Mouse (Mus musculus) heart, postnatal 14 days (tissue): ENCODE measurements around the gene Ston2. TPM values are rescaled to one million over a fixed set of nuclear protein-coding genes. Genes with fewer than 3 reads are reported as not detected.

ENCODE experiments used
- DNase-seq, 2 experiments: peaks; one replicate each; pipeline ENCODE4 v3.0.0; 2021 to 2022
- intact Hi-C: fragments of 180-260 bp; cut with DNase I; formaldehyde crosslinking; loops from one replicate; pipeline ENCODE4 v1.15.1; 2025
- total RNA-seq, 2 experiments: library from RNA; stranded (reverse); gene quantifications; 2 replicates each; pipeline ENCODE4 v1.2.3; 2021

Gene Ston2
- total RNA-seq, 2 experiments from 2014 or later, result 5.2 to 5.8 TPM

- intact Hi-C loops, result no loop called here
- peak in 1 of 2 experiments; percentile 6 for DNase-seq
Measured at GRCm38 (mm10) chr12:91710876-91711275, 77.3 kb downstream of the Ston2 start.

- no peak for DNase-seq
- intact Hi-C loops, result no loop called here
Measured at GRCm38 (mm10) chr12:91709634-91710033, 78.6 kb downstream of the Ston2 start.

- no peak for DNase-seq
- intact Hi-C loops, result no loop called here
Measured at GRCm38 (mm10) chr12:91709232-91709631, 79.0 kb downstream of the Ston2 start.

- intact Hi-C loops, result no loop called here
Measured at GRCm38 (mm10) chr12:91707807-91708206, 80.4 kb downstream of the Ston2 start.

GRCm38 (mm10) chr12:91703533-91703932 lies 84.7 kb downstream of the Ston2 start:
- DNase-seq, result peak in 1 of 2 experiments; percentile 7
- intact Hi-C loops, result no loop called here

More at GRCm38 (mm10) chr12:91707807-91708206, 80.4 kb downstream of the Ston2 start:
- no peak for DNase-seq

- intact Hi-C loops, result no loop called here
- no peak for DNase-seq
Measured at GRCm38 (mm10) chr12:91702829-91703228, 85.4 kb downstream of the Ston2 start.

GRCm38 (mm10) chr12:91699451-91700141 lies 88.6 kb downstream of the Ston2 start:
- intact Hi-C loops, result no loop called here
- no peak for DNase-seq

GRCm38 (mm10) chr12:91696231-91696630 lies 92.0 kb downstream of the Ston2 start:
- no peak for DNase-seq
- intact Hi-C loops, result no loop called here

GRCm38 (mm10) chr12:91695761-91696160 lies 92.4 kb downstream of the Ston2 start:
- DNase-seq, result no peak
- intact Hi-C loops, result no loop called here

GRCm38 (mm10) chr12:91694748-91695147 lies 93.4 kb downstream of the Ston2 start:
- no peak for DNase-seq
- intact Hi-C loops, result no loop called here

- DNase-seq, result no peak
- intact Hi-C loops, result no loop called here
Measured at GRCm38 (mm10) chr12:91693566-91693965, 94.6 kb downstream of the Ston2 start.

- intact Hi-C loops, result no loop called here
- DNase-seq, result no peak
Measured at GRCm38 (mm10) chr12:91692991-91693390, 95.2 kb downstream of the Ston2 start.

GRCm38 (mm10) chr12:91685674-91686290 lies 102.4 kb downstream of the Ston2 start:
- intact Hi-C loops, result no loop called here
- DNase-seq, result no peak

GRCm38 (mm10) chr12:91684840-91685415 lies 103.3 kb downstream of the Ston2 start:
- DNase-seq, result no peak

GRCm38 (mm10) chr12:91684101-91684839 lies 103.9 kb downstream of the Ston2 start:
- no peak for DNase-seq
- intact Hi-C loops, result no loop called here

More at GRCm38 (mm10) chr12:91684840-91685415, 103.3 kb downstream of the Ston2 start:
- intact Hi-C loops, result no loop called here

- intact Hi-C loops, result no loop called here
- no peak for DNase-seq
Measured at GRCm38 (mm10) chr12:91683549-91684100, 104.6 kb downstream of the Ston2 start.

GRCm38 (mm10) chr12:91683096-91683495 lies 105.1 kb downstream of the Ston2 start:
- no peak for DNase-seq
- intact Hi-C loops, result no loop called here

- no peak for DNase-seq
- intact Hi-C loops, result no loop called here
Measured at GRCm38 (mm10) chr12:91679320-91680064, 108.7 kb downstream of the Ston2 start.

- intact Hi-C loops, result no loop called here
- DNase-seq, result no peak
Measured at GRCm38 (mm10) chr12:91675937-91676336, 112.2 kb downstream of the Ston2 start.

GRCm38 (mm10) chr12:91673141-91673540 lies 115.0 kb downstream of the Ston2 start:
- intact Hi-C loops, result no loop called here
- DNase-seq, result no peak
